Mouse (Mus musculus) neural tube, embryonic 15.5 days (tissue): ENCODE measurements at regions not wholly inside any gene's neighbourhood (a gene's known extent, or its start where the extent isn't known, plus 50 kb on each side); places are given as distances from the start of the nearest gene placed in this dataset.

Experiments used
- ATAC-seq: fragments of 200-750 bp; cut with Nextera tagmentation; 2 replicates; pipeline ENCODE4 v1.8.0; 2017; ENCODE audit warnings: mild to moderate bottlenecking, moderate TSS enrichment, moderate library complexity; ENCODE audit not compliant: low FRiP score
- H3K27ac ChIP-seq: fragments of 300-500 bp; sonication (generic); replicated peaks from 2 replicates; pipeline ENCODE4 v1.5.1; 2015; ENCODE audit warnings: mild to moderate bottlenecking, inconsistent platforms
- H3K27me3 ChIP-seq: fragments of 300-500 bp; sonication (generic); replicated peaks from 2 replicates; pipeline ENCODE4 v1.6.1; 2015; ENCODE audit warnings: inconsistent platforms
- H3K36me3 ChIP-seq: fragments of 300-500 bp; sonication (generic); 2 replicates; pipeline ENCODE4 v1.6.1; 2015; ENCODE audit warnings: inconsistent platforms
- H3K4me1 ChIP-seq: fragments of 300-500 bp; sonication (generic); 2 replicates; pipeline ENCODE4 v1.6.1; 2015; ENCODE audit warnings: inconsistent platforms
- H3K4me2 ChIP-seq: fragments of 300-500 bp; sonication (generic); 2 replicates; pipeline ENCODE4 v1.6.1; 2015; ENCODE audit warnings: inconsistent platforms, mild to moderate bottlenecking, moderate library complexity
- H3K4me3 ChIP-seq: fragments of 300-500 bp; sonication (generic); replicated peaks from 2 replicates; pipeline ENCODE4 v1.5.1; 2015; ENCODE audit warnings: mild to moderate bottlenecking, inconsistent platforms
- H3K9ac ChIP-seq: fragments of 300-500 bp; sonication (generic); replicated peaks from 2 replicates; pipeline ENCODE4 v1.6.1; 2015; ENCODE audit warnings: mild to moderate bottlenecking, inconsistent platforms
- H3K9me3 ChIP-seq: fragments of 300-500 bp; sonication (generic); replicated peaks from 2 replicates; pipeline ENCODE4 v1.6.1; 2016; ENCODE audit warnings: inconsistent platforms
- WGBS: fragments of 180-500 bp; shearing (Covaris S2); methylation state at CpG from one replicate; pipeline ENCODE4 v1.1.7; 2015; ENCODE audit warnings: mixed read lengths; 5-methylcytosine and 5-hydroxymethylcytosine counted together

DNA sequence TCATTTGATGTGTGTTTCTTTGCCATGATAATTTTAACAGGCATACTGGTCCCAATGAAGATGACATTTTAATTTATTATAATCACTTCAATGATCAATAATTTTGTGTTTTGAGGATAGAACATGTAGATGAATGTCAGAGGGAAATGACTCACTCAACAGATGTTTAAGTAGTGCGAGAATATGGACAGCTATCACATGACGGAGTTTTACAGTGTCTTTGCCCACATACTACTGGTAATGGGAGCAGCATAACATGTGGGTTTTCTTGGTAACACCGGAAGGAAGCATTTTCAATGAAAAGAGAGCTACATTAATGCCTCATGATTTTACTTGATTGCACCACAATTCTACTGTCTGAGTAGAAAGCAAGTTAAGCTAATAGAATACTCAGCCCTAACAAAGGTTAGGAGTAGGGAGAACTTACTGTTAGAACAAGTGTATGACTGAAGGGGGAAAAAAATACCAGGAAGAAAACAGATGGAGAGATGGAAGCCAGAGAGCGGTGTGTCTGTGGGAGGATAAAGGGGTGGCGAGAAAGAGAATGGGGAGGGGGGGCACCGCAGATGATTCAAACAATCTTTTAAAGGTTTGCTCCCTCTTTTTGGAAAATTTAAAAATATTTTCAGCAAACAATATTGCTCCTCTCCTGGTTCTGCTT is 142.0 kb upstream of the Dph6 start:
- Histone ChIP-seq H3K27ac (no peak overlapping the region), H3K4me3 (no peak overlapping the region), H3K4me2 (no peak overlapping the region), H3K4me1 (no peaks in the 10 kb centered on the region), H3K36me3 (no peaks in the 10 kb centered on the region), H3K9me3 (no peaks in the 10 kb centered on the region), H3K27me3 (no peaks in the 10 kb centered on the region), H3K9ac (no peak overlapping the region)
- no peak for ATAC-seq
- WGBS = 95% methylated on average over 6 of the region's 6 CpGs

- Histone ChIP-seq H3K36me3 (no peaks in the 10 kb centered on the region), H3K4me2 (no peak overlapping the region), H3K9me3 (no peaks in the 10 kb centered on the region), H3K4me1 (no peaks in the 10 kb centered on the region), H3K27ac (no peak overlapping the region), H3K4me3 (no peak overlapping the region), H3K27me3 (no peaks in the 10 kb centered on the region), H3K9ac (no peak overlapping the region)
- no peak for ATAC-seq
- WGBS = 75% methylated on average over 1 of the region's 1 CpGs
Observed at GRCm38 (mm10) chr2:114797291-114797650, 142.5 kb upstream of the Dph6 start.

- Histone ChIP-seq H3K36me3 (no peaks in the 10 kb centered on the region), H3K4me2 (no peak overlapping the region), H3K4me1 (no peaks in the 10 kb centered on the region), H3K4me3 (no peak overlapping the region), H3K27ac (no peak overlapping the region), H3K9ac (no peak overlapping the region), H3K27me3 (no peaks in the 10 kb centered on the region), H3K9me3 (no peaks in the 10 kb centered on the region)
- no peak for ATAC-seq
- 82% methylated on average over 3 of the region's 3 CpGs for WGBS
Observed at GRCm38 (mm10) chr2:114803241-114803640, 148.5 kb upstream of the Dph6 start.

GRCm38 (mm10) chr2:114803928-114804327 is 149.2 kb upstream of the Dph6 start:
- no peaks in the 10 kb centered on the region for H3K36me3 ChIP-seq
- H3K9ac ChIP-seq = no peak overlapping the region
- H3K4me1 ChIP-seq = no peaks in the 10 kb centered on the region
- no peaks in the 10 kb centered on the region for H3K9me3 ChIP-seq
- WGBS = 77% methylated on average over 3 of the region's 3 CpGs
- no peaks in the 10 kb centered on the region for H3K27me3 ChIP-seq
- H3K4me2 ChIP-seq = no peak overlapping the region
- H3K27ac ChIP-seq = no peak overlapping the region
- H3K4me3 ChIP-seq = no peak overlapping the region
- ATAC-seq = no peak

- Histone ChIP-seq H3K27me3 (no peaks in the 10 kb centered on the region), H3K4me3 (no peak overlapping the region), H3K9ac (no peak overlapping the region), H3K4me1 (no peaks in the 10 kb centered on the region), H3K36me3 (no peaks in the 10 kb centered on the region), H3K27ac (no peak overlapping the region), H3K9me3 (no peaks in the 10 kb centered on the region), H3K4me2 (no peak overlapping the region)
- ATAC-seq = no peak
- 47% methylated on average over 3 of the region's 3 CpGs for WGBS
Observed at GRCm38 (mm10) chr2:114805436-114806047, 150.8 kb upstream of the Dph6 start.

GRCm38 (mm10) chr2:114808046-114808445 is 153.3 kb upstream of the Dph6 start:
- no peaks in the 10 kb centered on the region for H3K4me1 ChIP-seq
- no peaks in the 10 kb centered on the region for H3K27me3 ChIP-seq
- H3K4me3 ChIP-seq = no peak overlapping the region
- no peaks in the 10 kb centered on the region for H3K9me3 ChIP-seq
- no peaks in the 10 kb centered on the region for H3K36me3 ChIP-seq
- H3K27ac ChIP-seq = no peak overlapping the region
- ATAC-seq = no peak
- 72% methylated on average over 5 of the region's 5 CpGs for WGBS
- H3K9ac ChIP-seq = no peak overlapping the region
- H3K4me2 ChIP-seq = no peak overlapping the region

DNA sequence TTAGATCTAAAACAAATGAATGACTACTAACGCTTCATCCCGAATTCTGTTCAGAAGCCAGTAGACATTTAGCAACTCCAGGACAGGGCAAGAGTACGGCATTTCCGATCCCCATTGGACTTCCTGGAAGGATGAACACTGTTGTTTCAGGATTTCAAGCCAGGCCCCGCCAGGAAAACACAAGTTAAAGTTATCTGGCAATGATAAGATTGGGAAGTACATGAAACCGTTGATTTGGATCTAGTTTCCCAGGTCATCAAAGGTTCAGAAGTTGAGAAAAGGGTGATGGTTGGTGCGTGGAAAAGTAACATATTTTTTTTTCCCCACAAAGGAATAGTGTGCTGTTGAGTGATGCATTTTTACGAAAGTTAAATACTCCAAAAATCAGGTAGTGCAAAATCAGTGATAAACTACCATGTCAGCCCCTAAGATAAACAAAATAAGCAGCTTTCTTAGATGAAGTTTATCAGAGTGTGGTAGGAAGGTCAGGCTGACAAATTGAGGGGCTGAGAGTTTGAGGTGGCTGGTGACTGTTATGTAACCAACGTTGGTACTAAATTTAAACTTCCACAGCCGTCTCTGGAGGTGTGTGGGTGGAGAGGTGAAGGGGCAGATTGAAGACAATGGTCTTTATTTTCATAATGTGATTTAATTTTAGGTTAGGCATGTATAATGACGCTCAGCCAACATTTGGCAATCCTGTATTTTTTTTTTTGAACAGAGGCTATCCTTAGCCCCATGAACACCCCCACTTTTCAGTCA is 157.6 kb upstream of the Dph6 start:
- no peak for ATAC-seq
- no peaks in the 10 kb centered on the region for H3K4me1 ChIP-seq
- no peak overlapping the region for H3K4me2 ChIP-seq
- 78% methylated on average over 11 of the region's 11 CpGs for WGBS
- no peak overlapping the region for H3K9ac ChIP-seq
- no peak overlapping the region for H3K27ac ChIP-seq
- H3K9me3 ChIP-seq = no peaks in the 10 kb centered on the region
- no peaks in the 10 kb centered on the region for H3K27me3 ChIP-seq
- H3K4me3 ChIP-seq = no peak overlapping the region
- H3K36me3 ChIP-seq = no peaks in the 10 kb centered on the region

- 56% methylated on average over 3 of the region's 3 CpGs for WGBS
- Histone ChIP-seq H3K4me1 (no peaks in the 10 kb centered on the region), H3K4me2 (no peak overlapping the region), H3K9ac (no peak overlapping the region), H3K4me3 (no peak overlapping the region), H3K9me3 (no peaks in the 10 kb centered on the region), H3K27me3 (no peaks in the 10 kb centered on the region), H3K27ac (no peak overlapping the region), H3K36me3 (no peaks in the 10 kb centered on the region)
- no peak for ATAC-seq
Observed at GRCm38 (mm10) chr2:114812903-114813290, 158.1 kb upstream of the Dph6 start.

DNA sequence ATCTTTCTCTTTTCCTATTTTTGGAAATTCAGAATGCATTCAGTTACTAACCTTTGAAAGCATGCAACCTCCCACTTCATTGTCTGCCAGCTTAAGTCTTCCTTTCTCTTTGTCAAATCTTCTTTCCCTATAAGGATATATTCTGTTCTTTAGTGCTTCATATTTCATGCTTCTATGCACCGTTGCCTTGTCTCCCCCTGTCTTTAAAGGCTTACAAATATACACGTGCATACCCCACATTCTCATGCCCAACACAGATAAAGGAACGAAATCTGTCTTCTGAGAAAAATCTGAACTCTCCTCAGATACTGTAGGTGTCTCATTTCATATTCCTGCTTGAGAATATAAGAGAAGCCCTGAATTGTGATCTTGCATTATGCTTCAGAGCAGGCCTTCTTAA is 167.9 kb upstream of the Dph6 start:
- Histone ChIP-seq H3K4me2 (no peak overlapping the region), H3K9me3 (no peaks in the 10 kb centered on the region), H3K27me3 (no peaks in the 10 kb centered on the region), H3K4me1 (no peaks in the 10 kb centered on the region), H3K4me3 (no peak overlapping the region), H3K9ac (no peak overlapping the region), H3K36me3 (no peaks in the 10 kb centered on the region), H3K27ac (no peak overlapping the region)
- no peak for ATAC-seq
- 70% methylated on average over 3 of the region's 3 CpGs for WGBS

DNA sequence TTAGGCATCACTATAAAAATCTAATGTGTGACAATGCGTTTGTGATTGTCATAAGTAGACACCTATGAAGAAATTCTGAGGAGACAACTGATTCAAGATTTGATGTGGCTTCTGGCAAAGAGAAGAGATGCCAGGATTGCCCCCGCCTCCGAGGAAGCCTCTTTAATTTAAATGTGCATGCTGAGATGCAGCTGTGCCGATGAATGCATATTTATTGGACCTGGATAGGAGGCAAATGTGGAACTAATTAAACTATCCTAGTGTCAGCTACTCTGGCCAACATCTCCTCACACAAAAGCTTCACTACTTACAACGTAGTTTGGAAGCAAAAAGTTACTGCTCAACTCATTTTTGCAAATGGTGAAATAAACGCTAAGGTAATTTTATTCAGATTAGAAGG is 173.4 kb upstream of the Dph6 start:
- 40% methylated on average over 6 of the region's 6 CpGs for WGBS
- H3K27ac ChIP-seq = no peak overlapping the region
- no peak overlapping the region for H3K4me3 ChIP-seq
- H3K4me1 ChIP-seq = no peaks in the 10 kb centered on the region
- H3K9ac ChIP-seq = no peak overlapping the region
- no peak for ATAC-seq
- H3K9me3 ChIP-seq = no peaks in the 10 kb centered on the region
- H3K36me3 ChIP-seq = no peaks in the 10 kb centered on the region
- no peaks in the 10 kb centered on the region for H3K27me3 ChIP-seq
- H3K4me2 ChIP-seq = no peak overlapping the region

GRCm38 (mm10) chr2:114835694-114836093 is 180.9 kb upstream of the Dph6 start:
- H3K4me3 ChIP-seq = no peak overlapping the region
- 63% methylated on average over 2 of the region's 2 CpGs for WGBS

DNA sequence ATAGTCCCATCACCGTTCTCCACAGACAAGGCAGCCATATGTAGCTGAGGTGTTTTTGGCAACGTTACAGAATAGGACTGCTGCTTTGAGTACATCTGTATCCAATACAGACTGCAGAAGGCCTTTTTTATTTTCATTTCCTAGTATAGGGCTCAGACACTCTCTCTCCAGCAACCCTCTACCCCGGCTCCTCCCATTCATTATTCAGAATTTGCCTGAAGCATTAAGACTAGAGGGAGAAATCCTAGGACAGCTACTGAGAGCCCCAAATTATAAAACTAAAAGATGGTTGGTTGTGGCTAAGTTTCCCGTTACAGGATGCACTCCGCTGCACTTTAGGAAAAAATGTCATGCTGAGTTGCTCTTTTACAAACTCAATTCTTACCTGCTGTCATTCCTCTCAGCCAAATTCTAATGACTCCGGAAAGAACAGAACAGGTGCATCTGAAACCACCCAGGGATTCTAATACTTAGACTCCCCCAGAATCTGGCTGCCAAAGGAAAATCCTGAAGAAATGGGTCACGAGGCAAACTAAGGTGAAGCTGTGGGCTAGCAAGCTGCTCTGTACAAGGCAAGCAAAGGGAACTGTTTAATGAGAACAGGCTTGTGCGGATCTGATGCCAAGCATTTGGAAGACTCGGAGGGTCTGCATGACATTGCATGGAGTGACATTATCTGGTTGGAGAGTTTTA is 189.1 kb upstream of the Dph6 start:
- ATAC-seq = no peak
- Histone ChIP-seq H3K36me3 (no peaks in the 10 kb centered on the region), H3K4me3 (no peak overlapping the region), H3K9me3 (no peaks in the 10 kb centered on the region), H3K4me1 (no peaks in the 10 kb centered on the region), H3K27ac (no peak overlapping the region), H3K9ac (no peak overlapping the region), H3K27me3 (no peaks in the 10 kb centered on the region), H3K4me2 (no peak overlapping the region)
- WGBS = 74% methylated on average over 9 of the region's 9 CpGs

More at GRCm38 (mm10) chr2:114835694-114836093, 180.9 kb upstream of the Dph6 start:
- Histone ChIP-seq H3K36me3 (no peaks in the 10 kb centered on the region), H3K9ac (no peak overlapping the region), H3K27me3 (no peaks in the 10 kb centered on the region), H3K27ac (no peak overlapping the region), H3K4me2 (no peak overlapping the region), H3K9me3 (no peaks in the 10 kb centered on the region), H3K4me1 (no peaks in the 10 kb centered on the region)
- ATAC-seq = no peak
